In the genomic region with DNA sequence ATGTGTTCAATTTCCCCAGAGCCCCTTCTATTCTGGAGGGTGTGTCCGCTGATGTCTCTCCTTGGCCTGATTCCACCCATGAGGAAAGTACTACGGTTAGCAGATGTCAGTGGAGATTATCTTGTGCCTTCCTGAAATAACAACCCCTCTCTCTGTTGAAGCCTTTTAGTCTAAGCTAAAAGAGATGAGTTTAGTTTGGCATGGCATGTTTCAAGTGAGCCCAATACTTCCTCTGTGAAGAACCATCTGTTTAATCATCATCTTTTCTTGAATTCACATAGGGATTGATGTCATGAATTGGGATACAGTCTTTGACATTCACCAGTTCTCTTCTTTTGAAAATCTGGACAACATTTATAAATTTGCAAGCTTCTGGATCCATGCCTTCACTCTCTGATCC, we compare ENCODE assay signal across 21 mouse cellular contexts.
"Had no signal": no experiment of that assay in that cellular context is flagged by ENCODE, and none has a peak within 500 bp of the region (broad histone marks: within the 10 kb centered on the region; RNA-seq: fewer than 3 reads in every experiment).

No protein-coding gene starts in this region.

- H3K9ac ChIP-seq: limb, embryonic 13.5 days; liver, embryonic 12.5 days; liver, embryonic 15.5 days; lung, embryonic 15.5 days; midbrain, embryonic 15.5 days; neural tube, embryonic 12.5 days; neural tube, embryonic 15.5 days had no signal

- H3K27ac ChIP-seq: limb, embryonic 10.5 days; limb, embryonic 13.5 days; liver, embryonic 12.5 days; liver, embryonic 15.5 days; lung, embryonic 15.5 days; midbrain, embryonic 10.5 days; midbrain, embryonic 15.5 days; neural tube, embryonic 12.5 days; neural tube, embryonic 15.5 days had no signal

- H3K27me3 ChIP-seq: limb, embryonic 13.5 days; liver, embryonic 12.5 days; liver, embryonic 15.5 days; lung, embryonic 15.5 days; megakaryocyte, embryonic 14.5 days; midbrain, embryonic 15.5 days; neural tube, embryonic 12.5 days; neural tube, embryonic 15.5 days had no signal

- H3K36me3 ChIP-seq: limb, embryonic 10.5 days; limb, embryonic 13.5 days; liver, embryonic 12.5 days; liver, embryonic 15.5 days; lung, embryonic 15.5 days; midbrain, embryonic 10.5 days; midbrain, embryonic 15.5 days; neural tube, embryonic 12.5 days; neural tube, embryonic 15.5 days had no signal

- H3K9me3 ChIP-seq: limb, embryonic 10.5 days; limb, embryonic 13.5 days; liver, embryonic 12.5 days; liver, embryonic 15.5 days; lung, embryonic 15.5 days; megakaryocyte, embryonic 14.5 days; midbrain, embryonic 10.5 days; midbrain, embryonic 15.5 days; neural tube, embryonic 12.5 days; neural tube, embryonic 15.5 days had no signal

- H3K4me3 ChIP-seq: limb, embryonic 10.5 days; limb, embryonic 13.5 days; liver, embryonic 12.5 days; liver, embryonic 15.5 days; lung, embryonic 15.5 days; megakaryocyte, embryonic 14.5 days; midbrain, embryonic 10.5 days; midbrain, embryonic 15.5 days; neural tube, embryonic 12.5 days; neural tube, embryonic 15.5 days had no signal

- H3K4me2 ChIP-seq: limb, embryonic 13.5 days; liver, embryonic 12.5 days; liver, embryonic 15.5 days; lung, embryonic 15.5 days; midbrain, embryonic 15.5 days; neural tube, embryonic 12.5 days; neural tube, embryonic 15.5 days had no signal

- DNase-seq: kidney, adult 9 months; kidney, postnatal 14 days; kidney, postnatal 4 days; liver; lung, adult 18-20 months; lung, postnatal 10 days; lung, postnatal 36 days; right cerebral cortex, postnatal 25 days; thymus, adult 18-20 months; thymus, postnatal 14 days; thymus, postnatal 4 days had no signal

- H3K4me1 ChIP-seq: limb, embryonic 13.5 days; liver, embryonic 12.5 days; liver, embryonic 15.5 days; lung, embryonic 15.5 days; megakaryocyte, embryonic 14.5 days; midbrain, embryonic 10.5 days; midbrain, embryonic 15.5 days; neural tube, embryonic 12.5 days; neural tube, embryonic 15.5 days had no signal

- ATAC-seq: liver, embryonic 12.5 days; midbrain, embryonic 15.5 days had no signal
